Mouse (Mus musculus) embryonic stem cell, embryonic (primary cell): ENCODE data around the gene Ngdn.
"Not testable (repeated sequence)": the region's sequence is repeated elsewhere in the genome, so short reads cannot be mapped to it uniquely, and the experiment has no call there.

Source experiments
- CTCF ChIA-PET, 4 experiments: fragments of 300-600 bp in 2 of 4; fragments of 350-600 bp in 2 of 4; sonication (Branson Sonifier 250); formaldehyde crosslinking; loops; one replicate each; lab custom pipeline; 2022; ENCODE audit warnings: inconsistent platforms in 2 of 4; lab: Charles Lee
- POLR2A ChIA-PET, 4 experiments: fragments of 300-600 bp in 2 of 4; fragments of 350-600 bp in 2 of 4; sonication (Branson Sonifier 250); formaldehyde crosslinking; loops; one replicate each; lab custom pipeline; 2022; ENCODE audit warnings: antibody characterized with exemption in 4 of 4, inconsistent platforms in 1 of 4; lab: Charles Lee

The Ngdn gene

DNA sequence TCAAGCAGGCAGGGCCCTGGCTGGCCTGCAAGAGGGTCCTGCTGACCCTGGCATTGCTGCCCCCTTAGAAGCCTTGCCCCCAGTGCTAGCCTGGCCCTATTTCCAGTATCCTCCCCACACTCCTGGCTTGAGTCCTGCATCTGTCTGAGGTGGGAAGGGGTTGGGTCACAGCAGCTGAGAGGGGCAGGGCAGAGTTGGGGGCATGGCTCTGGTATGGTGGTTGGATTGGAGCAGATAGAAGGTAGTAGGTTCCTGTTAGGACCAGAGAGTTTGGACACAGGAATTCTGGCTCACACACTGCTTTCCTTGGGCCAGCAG is 20.4 kb upstream of the Ngdn start:
- CTCF ChIA-PET: interaction anchor here in 1 of 4 experiments (1.3 kb wide), 1 partner anchor 16 kb away, joined by 3 read pairs; no protein-coding TSS in a partner anchor
- POLR2A ChIA-PET: interaction anchor here in 2 of 4 experiments (0.6 kb wide), 2 partner anchors 100 to 219 kb away, joined by 4 to 6 read pairs; no protein-coding TSS in a partner anchor

DNA sequence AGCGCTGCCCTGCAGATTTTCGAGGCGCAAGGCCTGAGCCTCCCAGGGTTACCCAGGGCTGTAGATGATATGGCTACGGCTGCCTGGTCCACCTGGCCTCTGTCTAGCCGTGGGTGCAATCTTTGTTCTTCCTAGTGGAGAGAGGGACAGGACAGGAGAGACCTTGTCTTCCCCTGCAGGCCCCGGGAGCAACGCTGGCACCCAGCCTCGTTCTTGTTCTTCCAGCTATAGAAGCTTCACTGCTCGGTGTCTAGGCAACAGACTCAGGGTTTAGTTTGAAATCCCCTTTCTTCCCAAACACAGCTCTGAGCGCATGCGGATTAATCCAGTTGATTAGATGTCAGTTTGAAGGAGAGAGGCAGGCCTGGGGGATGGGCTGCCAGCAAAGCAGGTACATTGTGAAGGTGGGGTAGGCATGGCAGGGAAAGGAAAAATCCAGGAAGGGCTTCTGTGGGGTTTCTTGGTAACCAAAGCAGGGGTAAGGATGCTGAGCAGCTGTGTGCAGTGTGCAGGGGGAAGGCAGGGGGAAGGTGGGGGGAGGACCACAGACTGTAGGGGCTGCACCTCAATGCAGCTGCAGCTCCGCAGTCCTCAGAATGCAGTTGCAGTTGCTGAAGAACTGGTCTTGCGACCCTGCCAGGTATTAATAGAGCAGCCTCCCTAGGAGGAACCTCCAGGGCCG is 19.7 kb upstream of the Ngdn start:
- ChIA-PET CTCF (interaction anchor here in 1 of 4 experiments (1.3 kb wide), 1 partner anchor 15 kb away, joined by 3 read pairs; no protein-coding TSS in a partner anchor), POLR2A (interaction anchor here in 3 of 4 experiments (0.6 to 0.8 kb wide), 3 partner anchors 8 to 121 kb away, joined by 3 read pairs; no protein-coding TSS in a partner anchor)

DNA sequence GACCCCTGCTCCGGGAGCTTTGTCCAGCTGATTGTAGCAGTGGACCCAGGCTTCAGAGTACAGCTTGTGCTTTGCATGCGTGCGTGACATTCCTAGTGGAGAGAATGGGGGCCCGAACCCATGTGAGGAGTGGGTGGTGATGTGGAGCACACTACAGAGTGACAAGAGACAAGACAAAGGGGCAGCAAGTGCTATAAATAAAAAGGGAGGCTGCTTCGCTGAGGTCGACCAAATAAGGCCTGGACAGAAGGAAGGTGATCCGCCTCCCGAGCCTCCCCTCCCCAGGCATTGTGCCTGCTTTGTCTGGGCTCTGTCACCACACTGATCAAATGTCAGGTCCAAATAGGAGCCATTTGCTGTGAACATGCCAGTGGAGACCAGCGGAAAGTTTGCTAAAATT is 18.5 kb upstream of the Ngdn start:
- CTCF ChIA-PET: interaction anchor here in 1 of 4 experiments (1.0 to 1.1 kb wide), 3 partner anchors 27 to 223 kb away, joined by 3 read pairs; no protein-coding TSS in a partner anchor
- POLR2A ChIA-PET: interaction anchor here in 2 of 4 experiments (0.5 to 1.5 kb wide), 5 partner anchors 18 to 364 kb away, joined by 3 to 4 read pairs (median 4); partner anchors contain the start of gene Ngdn (in 2 of the 2)

DNA sequence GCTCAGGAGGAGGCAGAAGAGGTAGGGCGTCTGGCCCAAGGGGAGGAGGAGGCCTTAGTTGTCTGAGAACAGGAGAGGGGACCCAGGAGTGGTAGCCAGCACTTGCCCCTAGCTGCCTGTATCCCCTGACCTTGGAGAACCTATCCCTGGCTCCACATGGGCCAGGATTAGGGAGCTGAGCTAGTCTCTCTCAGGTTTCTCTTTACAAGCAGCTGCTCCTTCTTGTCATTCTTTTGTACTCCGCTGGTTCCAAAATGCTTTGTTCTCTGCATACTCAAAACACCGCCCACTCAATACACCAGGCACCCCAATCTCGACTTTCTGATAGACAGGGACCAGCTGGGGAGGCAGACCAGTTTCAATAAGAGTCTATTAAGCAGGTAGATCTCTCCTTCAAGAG is 18.0 kb upstream of the Ngdn start:
- POLR2A ChIA-PET: interaction anchor here in 3 of 4 experiments (0.6 to 1.5 kb wide), 5 partner anchors 17 to 67 kb away, joined by 3 to 4 read pairs (median 3); partner anchors contain the start of gene Ngdn (in 2 of the 3)
- CTCF ChIA-PET: interaction anchor here in 3 of 4 experiments (0.9 to 1.1 kb wide), 5 partner anchors 14 to 224 kb away, joined by 3 to 4 read pairs (median 3); no protein-coding TSS in a partner anchor

DNA sequence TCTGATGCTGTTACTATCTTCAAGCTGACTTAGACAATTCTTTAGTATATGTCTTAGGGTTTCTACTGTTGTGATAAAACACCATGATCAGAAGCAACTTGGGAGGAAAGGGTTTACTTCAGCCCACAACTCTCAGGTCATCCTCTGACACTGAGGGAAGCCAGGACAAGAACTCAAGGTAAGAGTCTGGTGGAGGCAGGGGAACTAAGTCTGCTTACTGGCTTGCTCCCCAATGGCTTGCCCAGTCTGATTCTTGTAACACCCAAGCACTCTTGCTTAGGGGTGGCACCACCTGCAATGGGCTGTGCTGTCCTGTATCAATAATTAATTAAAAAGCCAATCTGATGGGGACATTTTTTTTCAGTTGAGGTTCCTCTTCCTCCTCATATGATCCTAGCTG is 16.6 kb upstream of the Ngdn start:
- CTCF ChIA-PET: interaction anchor here in 2 of 4 experiments (0.6 to 1.3 kb wide), 2 partner anchors 155 kb away, joined by 4 read pairs; no protein-coding TSS in a partner anchor

DNA sequence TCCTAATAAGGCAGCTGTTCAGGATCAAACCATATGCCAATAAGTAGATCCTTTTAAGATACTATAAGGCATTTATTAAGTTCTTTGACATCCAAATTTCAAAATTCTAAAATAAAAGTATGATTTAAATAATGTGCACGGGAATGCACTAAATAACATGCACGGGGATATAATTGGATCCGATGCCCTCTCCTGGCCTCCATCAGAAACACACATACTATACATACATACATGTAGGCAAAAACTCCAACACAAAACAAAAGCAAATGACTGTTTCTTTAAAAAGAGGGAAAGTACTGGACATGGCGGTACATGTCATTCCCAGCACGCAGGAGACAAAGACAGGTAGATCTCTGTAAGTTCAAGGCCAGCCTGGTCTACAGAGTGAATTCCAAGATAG is 15.4 kb upstream of the Ngdn start:
- CTCF ChIA-PET: not testable (repeated sequence)

More for the DNA sequence above, 16.6 kb upstream of the Ngdn start:
- POLR2A ChIA-PET: interaction anchor here in 2 of 4 experiments (0.6 to 1.5 kb wide), 3 partner anchors 17 to 188 kb away, joined by 3 read pairs; no protein-coding TSS in a partner anchor

DNA sequence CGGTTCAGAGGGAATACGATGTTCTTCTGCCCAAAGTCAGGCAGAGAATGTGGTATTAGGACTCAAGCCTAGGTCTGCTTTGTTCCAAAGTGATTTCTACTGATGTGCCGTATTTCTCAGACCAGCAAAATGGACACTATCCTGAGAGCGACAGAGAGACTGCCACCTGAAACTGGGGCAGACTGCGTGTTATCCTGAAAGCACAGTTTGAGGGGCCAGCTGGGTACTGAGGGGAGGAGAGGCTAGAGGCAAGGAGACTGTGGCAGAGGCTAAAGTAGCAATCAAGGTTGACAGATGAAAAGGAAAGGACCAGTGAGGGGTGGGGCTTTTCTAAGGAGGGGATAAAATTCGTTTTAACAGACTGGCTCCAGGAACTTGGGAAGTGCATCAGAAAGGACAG is 14.4 kb upstream of the Ngdn start:
- CTCF ChIA-PET: no interaction called here

More for the DNA sequence above, 15.4 kb upstream of the Ngdn start:
- POLR2A ChIA-PET: interaction anchor here in 1 of 4 experiments (1.3 kb wide), 1 partner anchor 16 kb away, joined by 4 read pairs; no protein-coding TSS in a partner anchor

DNA sequence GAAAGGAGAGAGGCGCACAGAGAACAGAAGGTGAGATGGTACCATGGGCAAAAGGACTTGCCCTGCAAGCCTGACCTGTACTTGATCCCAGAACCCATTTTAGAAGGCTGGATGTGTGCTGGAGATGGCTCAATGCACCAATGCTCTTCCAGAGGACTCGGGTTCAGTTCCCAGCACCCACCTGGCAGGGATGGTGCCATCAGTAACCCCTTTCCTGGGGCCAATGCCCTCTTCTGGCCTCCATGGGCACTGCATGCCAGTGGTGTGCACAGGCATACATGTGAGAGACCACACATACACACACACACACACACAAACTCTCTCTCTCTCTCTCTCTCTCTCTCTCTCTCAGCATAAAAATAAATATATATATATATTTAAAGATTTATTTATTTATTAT is 13.8 kb upstream of the Ngdn start:
- ChIA-PET CTCF (no interaction called here), POLR2A (interaction anchor here in 1 of 4 experiments (1.3 kb wide), 1 partner anchor 14 kb away, joined by 4 read pairs; no protein-coding TSS in a partner anchor)

More for the DNA sequence above, 14.4 kb upstream of the Ngdn start:
- POLR2A ChIA-PET: interaction anchor here in 1 of 4 experiments (1.3 kb wide), 1 partner anchor 15 kb away, joined by 4 read pairs; no protein-coding TSS in a partner anchor

DNA sequence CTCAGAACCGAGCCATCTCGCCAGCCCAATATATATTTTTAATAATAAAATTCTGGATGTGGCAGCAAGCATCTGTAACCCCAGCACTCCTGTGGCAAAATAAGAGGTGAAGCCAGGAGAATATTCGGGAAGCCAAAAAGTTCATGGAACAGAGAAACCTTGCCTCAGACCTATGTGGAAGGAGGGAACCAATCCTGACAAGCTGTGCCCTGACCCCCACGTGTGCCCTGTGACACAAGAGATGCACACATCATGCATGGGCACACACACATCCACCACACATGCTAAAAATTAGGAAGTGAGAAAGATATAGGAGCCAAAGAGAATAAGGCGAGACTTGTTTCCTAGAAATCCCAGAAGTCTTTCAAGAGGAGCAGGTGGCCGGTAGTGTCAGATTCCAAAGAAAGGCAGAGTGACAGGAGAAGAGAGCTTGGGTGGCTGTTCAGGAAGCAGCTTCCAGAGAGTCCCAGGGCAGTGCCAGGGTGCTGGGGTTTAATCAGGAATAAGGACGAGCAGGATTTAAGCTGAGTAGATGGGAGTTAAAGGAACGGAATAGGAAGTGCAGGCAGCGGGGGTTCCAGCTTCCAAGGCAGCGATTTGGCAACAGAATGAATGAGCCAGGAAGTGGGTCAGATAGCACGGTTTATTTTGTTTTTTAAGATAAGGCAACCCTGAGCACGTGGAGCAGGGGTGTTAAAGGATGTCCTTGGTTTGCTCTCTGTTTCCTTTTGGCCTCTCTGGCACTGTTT is 13.1 kb upstream of the Ngdn start:
- ChIA-PET CTCF (interaction anchor here in 2 of 4 experiments (0.7 to 1.4 kb wide), 4 partner anchors 9 to 146 kb away, joined by 3 read pairs; partner anchors contain the start of gene Ngdn (in 1 of the 2)), POLR2A (interaction anchor here in 1 of 4 experiments (0.6 to 0.8 kb wide), 2 partner anchors 45 to 108 kb away, joined by 3 read pairs; no protein-coding TSS in a partner anchor)

DNA sequence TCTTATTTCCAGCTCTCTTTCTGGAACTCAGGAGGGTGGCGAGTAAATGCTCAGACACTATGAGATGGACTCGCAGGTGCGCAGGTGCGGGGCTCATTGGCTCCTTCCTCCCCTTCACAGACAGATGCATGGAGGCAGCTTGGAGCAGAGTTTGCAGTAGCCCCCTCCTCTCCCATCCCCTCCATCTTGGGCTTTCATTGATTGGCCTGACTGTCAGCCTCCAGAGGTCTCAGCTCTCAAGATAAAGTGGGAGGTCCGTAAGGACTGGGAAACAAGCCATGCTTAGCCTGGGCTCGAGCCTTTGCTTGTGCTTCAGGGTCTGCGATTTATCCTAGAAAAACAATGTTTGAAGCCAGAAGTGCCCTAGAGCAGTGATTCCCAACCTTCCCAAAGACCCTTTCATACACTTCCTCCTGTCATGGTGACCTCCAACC is 12.6 kb upstream of the Ngdn start:
- ChIA-PET POLR2A (interaction anchor here in 1 of 4 experiments (0.6 to 0.8 kb wide), 2 partner anchors 46 to 107 kb away, joined by 3 read pairs; no protein-coding TSS in a partner anchor), CTCF (interaction anchor here in 2 of 4 experiments (0.7 to 1.4 kb wide), 4 partner anchors 8 to 146 kb away, joined by 3 read pairs; partner anchors contain the start of gene Ngdn (in 1 of the 2))

DNA sequence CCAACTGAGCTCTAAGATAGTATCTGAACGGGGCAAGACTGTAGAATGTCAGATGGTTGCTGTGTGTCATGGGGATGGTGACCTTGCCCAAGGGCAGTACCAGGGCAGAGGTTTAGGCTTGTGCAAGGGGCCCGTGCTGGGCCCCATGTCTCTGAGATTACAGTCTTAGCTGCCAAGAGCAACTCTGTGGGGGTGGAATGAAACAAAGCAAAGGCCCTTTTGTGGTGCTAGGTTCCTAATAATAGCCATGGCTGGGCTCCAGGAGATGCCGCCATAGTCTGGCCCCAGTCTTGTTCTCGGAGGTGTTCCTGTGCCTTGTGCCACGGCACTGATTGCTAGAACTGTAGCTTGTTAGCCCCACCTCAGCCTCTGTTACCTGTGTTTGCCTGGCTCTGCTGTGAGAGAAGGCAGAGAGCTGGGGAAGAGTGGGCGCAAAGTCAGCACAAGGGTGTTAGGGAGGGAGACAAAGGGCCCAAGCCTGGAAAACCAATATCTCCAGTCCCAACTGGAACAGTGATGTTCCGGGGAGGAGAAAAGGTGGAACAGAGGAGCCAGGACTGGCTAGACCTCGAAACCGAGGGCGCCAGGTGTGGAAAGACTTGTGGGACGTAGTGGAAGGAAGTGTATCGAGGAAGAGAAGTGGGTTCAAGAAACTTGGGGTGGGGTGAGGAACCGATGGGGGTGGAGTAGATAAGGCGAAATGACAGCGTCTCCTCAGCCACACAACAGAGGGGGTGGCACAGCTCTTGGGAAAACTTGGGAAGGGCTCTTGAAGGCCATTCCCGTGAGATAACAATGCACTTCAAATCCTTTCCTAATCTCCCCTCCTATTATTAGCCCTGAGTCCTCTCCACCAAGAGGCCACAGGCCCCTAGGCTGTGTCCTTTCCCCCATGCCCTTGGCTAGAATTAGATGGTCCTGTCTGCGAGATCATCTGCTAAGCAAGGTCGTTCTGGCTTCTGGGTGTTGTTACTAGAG is 11.1 kb upstream of the Ngdn start:
- ChIA-PET CTCF (interaction anchor here in 1 of 4 experiments (0.6 to 1.4 kb wide), 4 partner anchors 11 to 161 kb away, joined by 4 to 6 read pairs (median 4); partner anchors contain the start of gene Ngdn), POLR2A (interaction anchor here (0.6 to 1.7 kb wide), 9 partner anchors 10 to 164 kb away, joined by 3 to 16 read pairs (median 3); partner anchors contain the start of gene Ngdn (in 2 of the 4))

DNA sequence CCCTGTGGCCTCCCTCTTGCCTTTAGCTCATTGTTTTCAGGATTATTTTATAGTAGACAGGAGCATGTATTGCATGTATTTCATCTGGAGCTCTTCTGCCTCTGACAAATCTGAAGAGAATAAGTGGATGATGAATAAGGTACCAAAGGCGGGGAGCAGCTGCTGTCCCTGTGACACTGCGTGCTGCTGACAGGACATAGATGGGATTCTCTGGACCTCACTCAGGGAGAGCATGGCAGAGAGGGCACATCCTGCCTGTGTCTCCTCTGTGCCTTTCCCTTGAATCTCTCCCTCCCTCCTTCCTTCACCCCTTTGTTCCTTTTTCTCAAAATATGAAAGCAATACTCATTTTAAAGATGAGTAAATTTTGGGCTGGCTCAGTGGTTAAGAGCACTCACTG is 9.7 kb upstream of the Ngdn start:
- CTCF ChIA-PET: interaction anchor here (0.7 to 1.5 kb wide), 6 partner anchors 10 to 474 kb away, joined by 3 to 17 read pairs (median 4); partner anchors contain the start of gene Ngdn (in 2 of the 4)
- POLR2A ChIA-PET: interaction anchor here in 3 of 4 experiments (0.7 to 1.7 kb wide), 3 partner anchors 9 to 361 kb away, joined by 4 read pairs; partner anchors contain the start of gene Ngdn (in 1 of the 3)

DNA sequence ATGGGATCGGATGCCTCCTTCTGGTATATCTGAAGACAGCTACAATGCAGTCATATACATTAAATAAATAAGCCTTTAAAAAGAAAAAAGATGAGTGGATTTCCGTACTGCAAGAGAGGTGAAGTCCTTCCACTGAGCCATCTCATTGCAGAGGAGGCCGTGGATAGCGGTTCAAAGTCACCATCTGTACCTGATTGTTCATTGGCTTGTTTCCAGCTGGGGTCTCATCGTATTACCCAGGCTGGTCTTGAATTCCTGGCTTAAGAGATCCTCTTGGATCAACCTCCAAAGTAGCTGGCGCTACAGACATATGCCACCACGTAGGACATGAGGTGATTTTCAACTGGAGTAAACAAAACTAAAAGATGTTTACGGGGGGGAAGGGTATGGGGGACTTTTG is 9.3 kb upstream of the Ngdn start:
- CTCF ChIA-PET: interaction anchor here (0.7 to 1.5 kb wide), 6 partner anchors 9 to 473 kb away, joined by 3 to 17 read pairs (median 4); partner anchors contain the start of gene Ngdn (in 2 of the 4)
- POLR2A ChIA-PET: interaction anchor here in 2 of 4 experiments (0.7 to 0.8 kb wide), 2 partner anchors 9 to 362 kb away, joined by 4 read pairs; partner anchors contain the start of gene Ngdn (in 1 of the 2)

DNA sequence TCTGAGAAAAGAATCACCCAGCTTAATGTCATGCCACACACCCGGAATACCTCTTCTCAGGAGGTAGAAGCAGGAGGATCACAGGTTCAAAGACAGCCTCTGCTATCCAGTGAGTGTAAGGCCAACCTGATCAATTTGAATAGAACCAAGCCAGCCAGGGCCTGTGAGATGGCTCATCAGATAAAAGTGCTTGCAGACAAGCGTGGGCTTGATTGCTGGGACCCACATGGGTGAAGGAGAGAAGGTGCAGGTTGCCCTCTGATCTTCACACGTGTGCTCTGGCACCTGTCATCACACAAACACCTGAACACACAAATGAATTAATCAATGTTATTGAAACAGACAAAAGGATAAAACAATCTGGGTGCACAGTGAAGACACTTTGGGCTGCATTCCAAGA is 8.7 kb upstream of the Ngdn start:
- POLR2A ChIA-PET: no interaction called here
- CTCF ChIA-PET: interaction anchor here in 1 of 4 experiments (1.5 kb wide), 1 partner anchor 9 kb away, joined by 3 read pairs; the partner anchor contains the start of gene Ngdn

DNA sequence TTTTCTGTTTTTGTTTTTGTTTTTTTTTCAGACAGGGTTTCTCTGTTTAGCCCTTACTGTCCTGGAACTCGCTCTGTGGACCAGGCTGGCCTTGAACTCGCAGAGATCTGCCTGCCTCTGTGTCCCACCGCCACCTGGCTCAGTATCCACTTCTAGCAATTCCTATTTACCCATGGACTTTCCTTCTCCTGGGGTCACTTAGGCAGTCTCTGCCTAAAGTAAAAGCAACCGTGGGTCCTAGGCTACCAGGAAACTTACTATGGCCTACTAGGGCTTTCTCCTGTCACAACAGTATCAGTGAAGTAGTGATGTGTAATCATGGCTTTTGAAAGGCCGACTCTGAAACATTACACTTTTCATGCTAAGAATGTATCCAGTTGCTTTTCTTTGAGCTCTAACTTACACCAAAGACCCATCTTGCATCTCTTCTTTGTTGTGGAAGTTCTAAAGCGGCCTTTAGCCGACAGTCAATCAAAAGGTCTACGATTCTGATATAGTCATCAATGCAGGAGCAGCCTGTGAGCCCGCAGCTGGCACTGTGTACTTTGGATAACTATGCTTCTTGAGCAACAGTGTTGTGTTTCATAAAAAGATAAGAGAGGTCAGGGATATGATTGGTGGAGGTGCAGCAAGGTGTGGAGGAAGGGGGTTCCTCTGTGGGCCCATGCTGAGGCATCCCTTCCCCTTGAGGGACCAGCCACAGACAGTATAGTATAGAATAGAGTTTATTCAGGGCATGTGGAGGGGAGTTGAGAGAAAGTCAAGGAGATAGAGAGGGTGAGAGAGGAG is 7.9 kb upstream of the Ngdn start:
- ChIA-PET POLR2A (interaction anchor here in 1 of 4 experiments (0.8 kb wide), 1 partner anchor 11 kb away, joined by 3 read pairs; no protein-coding TSS in a partner anchor), CTCF (no interaction called here)

DNA sequence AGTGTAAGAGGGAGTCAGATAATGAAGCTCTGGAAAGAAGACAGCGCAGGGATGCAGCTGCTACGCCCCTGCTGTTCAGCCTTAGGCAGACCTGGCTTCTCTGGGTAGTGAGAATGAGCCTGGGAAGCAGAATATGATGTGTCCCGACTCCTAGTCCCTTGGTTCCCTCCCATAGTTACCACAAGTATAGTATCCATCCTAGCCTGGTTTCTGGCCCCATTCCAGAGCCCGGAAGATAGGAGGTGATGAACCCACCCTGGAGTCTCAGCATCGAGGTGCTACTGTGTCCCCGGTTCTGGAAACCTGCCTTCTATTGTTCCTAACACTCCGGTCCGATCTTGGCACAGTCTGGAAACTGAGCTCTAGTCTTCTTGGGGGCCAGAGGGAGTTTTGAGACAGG is 6.8 kb upstream of the Ngdn start:
- ChIA-PET CTCF (interaction anchor here in 1 of 4 experiments (0.9 to 1.2 kb wide), 2 partner anchors 90 to 165 kb away, joined by 3 read pairs; no protein-coding TSS in a partner anchor), POLR2A (interaction anchor here in 1 of 4 experiments (0.6 kb wide), 1 partner anchor 102 kb away, joined by 3 read pairs; no protein-coding TSS in a partner anchor)
